20 mouse cellular contexts compared by ENCODE assay signal in genomic region chr13:56418685-56419483, GRCm38 (mm10). TPM values are rescaled to one million over a fixed set of nuclear protein-coding genes. Genes with fewer than 3 reads are reported as not detected.
A peak's percentile ranks its signal among the peaks of the same experiment; 100 is the strongest.
DNase-seq lines count a peak whose midpoint lies in the region; ATAC-seq lines count a peak whose summit lies in the region.
"Had no signal": no experiment of that assay in that cellular context is flagged by ENCODE, and none has a peak within 500 bp of the region (broad histone marks: within the 10 kb centered on the region; RNA-seq: fewer than 3 reads in every experiment).

No protein-coding gene starts in this region.

- no peaks in the 10 kb centered on the region; the same call in 1 of the 2 replicates for H3K27me3 ChIP-seq in kidney, embryonic 14.5 days (ENCODE audit: control insufficient read depth, insufficient read depth, low read length)
- H3K27me3 ChIP-seq in limb, embryonic 11.5 days (ENCODE audit: control insufficient read depth, insufficient read depth, low read length): no peaks in the 10 kb centered on the region

- 0 out of 2 replicates have a peak overlapping the region, but pooled peaks have one; percentile 2 for H3K9ac ChIP-seq in kidney, embryonic 14.5 days (ENCODE audit: low read depth, low read length)
- H3K9ac ChIP-seq in limb, embryonic 11.5 days (ENCODE audit: low read length): no peak overlapping the region
- H3K9ac ChIP-seq: midbrain, embryonic 15.5 days; neural tube, embryonic 12.5 days had no signal

- H3K4me2 ChIP-seq in kidney, embryonic 14.5 days (replicated peaks; ENCODE audit: low read depth, low read length): no peak overlapping the region
- no peak overlapping the region for H3K4me2 ChIP-seq in limb, embryonic 11.5 days (ENCODE audit: low read depth, severe bottlenecking)
- H3K4me2 ChIP-seq: midbrain, embryonic 15.5 days; neural tube, embryonic 12.5 days had no signal

- no peaks in the 10 kb centered on the region for H3K4me1 ChIP-seq in kidney, embryonic 14.5 days (ENCODE audit: control insufficient read depth, insufficient read depth, low read length)
- peaks cover 15% of the 10 kb centered on the region for H3K4me1 ChIP-seq in limb, embryonic 11.5 days (ENCODE audit: control insufficient read depth, insufficient read depth, low read length)
- H3K4me1 ChIP-seq: neural tube, embryonic 12.5 days had no signal

- H3K9me3 ChIP-seq in kidney, embryonic 14.5 days (ENCODE audit: control insufficient read depth, low read length): 0 out of 2 replicates have a peak, but pooled peaks cover 3% of the 10 kb centered on the region
- H3K9me3 ChIP-seq in limb, embryonic 11.5 days (ENCODE audit: control insufficient read depth, low read length): no peaks in the 10 kb centered on the region
- H3K9me3 ChIP-seq: midbrain, embryonic 15.5 days had no signal

- 30% methylated on average over 13 of the region's 13 CpGs for WGBS in kidney, embryonic 14.5 days
- 12% methylated on average over 13 of the region's 13 CpGs for WGBS in limb, embryonic 11.5 days

- ATAC-seq in kidney, embryonic 14.5 days (ENCODE audit: low FRiP score, low TSS enrichment): no peak
- ATAC-seq in limb, embryonic 11.5 days (ENCODE audit: insufficient number of reproducible peaks, low FRiP score, low TSS enrichment, low read depth): no peak
- ATAC-seq: midbrain, embryonic 15.5 days had no signal

- H3K36me3 ChIP-seq in kidney, embryonic 14.5 days (ENCODE audit: control insufficient read depth, insufficient read depth, low read length): no peaks in the 10 kb centered on the region
- no peaks in the 10 kb centered on the region for H3K36me3 ChIP-seq in limb, embryonic 11.5 days (ENCODE audit: control insufficient read depth, insufficient read depth, low read length)
- H3K36me3 ChIP-seq: midbrain, embryonic 15.5 days; neural tube, embryonic 12.5 days had no signal

- H3K4me3 ChIP-seq in kidney, embryonic 14.5 days (ENCODE audit: low read length): no peak overlapping the region
- no peak overlapping the region for H3K4me3 ChIP-seq in limb, embryonic 11.5 days (ENCODE audit: low read depth, low read length)
- H3K4me3 ChIP-seq: erythroblast, embryonic 14.5 days; left cerebral cortex, adult 2 months; midbrain, embryonic 15.5 days; neural tube, embryonic 12.5 days had no signal

- DNase-seq in kidney, adult 11 months: no peak
- peak; percentile 25 for DNase-seq in embryo, embryonic 11 days
- peak; percentile 31 for DNase-seq in limb, embryonic 11.5 days (ENCODE audit: low spot score)
- DNase-seq in lung, postnatal 4 days: peak; percentile 32 to 76
- no peak for DNase-seq in adrenal gland, adult (ENCODE audit: inconsistent age in 2 of 2, low spot score in 1 of 2)
- DNase-seq in adrenal gland, postnatal 36 days: no peak
- DNase-seq: cerebellum, adult 18-20 months; gastrocnemius, postnatal 36 days; kidney, adult 8-10 months; liver; spleen, adult 18-20 months; thymus, adult 18-20 months had no signal

- no peak overlapping the region for H3K27ac ChIP-seq in kidney, embryonic 14.5 days (ENCODE audit: low read depth, low read length)
- H3K27ac ChIP-seq in limb, embryonic 11.5 days (replicated peaks; ENCODE audit: low read depth, low read length): no peak overlapping the region
- H3K27ac ChIP-seq: left cerebral cortex, adult 2 months; midbrain, embryonic 15.5 days; neural tube, embryonic 12.5 days had no signal

RNA-seq across cellular contexts. Expression of gene Gm3045, which starts 7.5 kb away (rescaled TPM):
- polyA plus RNA-seq in kidney, embryonic 14.5 days (2014; fragmentation: Nextera tagmentation; extraction: Ambion mirVana): not detected in 2 replicates
- polyA plus RNA-seq in limb, embryonic 11.5 days (2014; fragmentation: Nextera tagmentation; extraction: Ambion mirVana): not detected in 2 replicates
- total RNA-seq in adrenal gland, postnatal 36 days (2021): not detected
- total RNA-seq: gastrocnemius, postnatal 36 days; left cerebral cortex, adult 2 months had no signal
- polyA plus RNA-seq: brain, embryonic 14.5 days; cortical plate, adult 2 months; erythroblast, embryonic 14.5 days; heart, embryonic 16.5 days; midbrain, embryonic 15.5 days; neural tube, embryonic 12.5 days had no signal

RNA-seq across cellular contexts. Expression of gene Slc25a48, which starts 19.3 kb away (rescaled TPM):
- polyA plus RNA-seq in kidney, embryonic 14.5 days (2014; fragmentation: Nextera tagmentation; extraction: Ambion mirVana): 0.69 and 0.94 TPM in 2 replicates
- 0.07 TPM in 1 of 2 replicates, not detected in the other for polyA plus RNA-seq in limb, embryonic 11.5 days (2014; fragmentation: Nextera tagmentation; extraction: Ambion mirVana)
- 1 to 10 TPM; 2.3 to 2.8 TPM for total RNA-seq in adrenal gland, postnatal 36 days (2021)
- total RNA-seq: left cerebral cortex, adult 2 months had no signal
- polyA plus RNA-seq: midbrain, embryonic 15.5 days; neural tube, embryonic 12.5 days had no signal

Comparison
In these comparisons a context has a peak if more than half of its experiments do, and no peak if none do; other contexts are left out.
1. DNase-seq: peak in embryo, embryonic 11 days (single experiment), limb, embryonic 11.5 days (single experiment) and lung, postnatal 4 days (2 of 2); none in kidney, adult 11 months (single experiment), adrenal gland, adult (0 of 2) and adrenal gland, postnatal 36 days (0 of 2).